Mouse (Mus musculus) c-Kit-positive CD71-positive TER-119-negative erythroid progenitor cells, embryonic 14.5 days (primary cell): ENCODE measurements around the gene Oit1.
A peak's percentile ranks its signal among the peaks of the same experiment; 100 is the strongest.

Source experiments
- DNase-seq: peaks from one replicate; pipeline ENCODE4 v3.0.0-alpha.2; 2013; ENCODE audit warnings: low read depth

Oit1 gene

DNA sequence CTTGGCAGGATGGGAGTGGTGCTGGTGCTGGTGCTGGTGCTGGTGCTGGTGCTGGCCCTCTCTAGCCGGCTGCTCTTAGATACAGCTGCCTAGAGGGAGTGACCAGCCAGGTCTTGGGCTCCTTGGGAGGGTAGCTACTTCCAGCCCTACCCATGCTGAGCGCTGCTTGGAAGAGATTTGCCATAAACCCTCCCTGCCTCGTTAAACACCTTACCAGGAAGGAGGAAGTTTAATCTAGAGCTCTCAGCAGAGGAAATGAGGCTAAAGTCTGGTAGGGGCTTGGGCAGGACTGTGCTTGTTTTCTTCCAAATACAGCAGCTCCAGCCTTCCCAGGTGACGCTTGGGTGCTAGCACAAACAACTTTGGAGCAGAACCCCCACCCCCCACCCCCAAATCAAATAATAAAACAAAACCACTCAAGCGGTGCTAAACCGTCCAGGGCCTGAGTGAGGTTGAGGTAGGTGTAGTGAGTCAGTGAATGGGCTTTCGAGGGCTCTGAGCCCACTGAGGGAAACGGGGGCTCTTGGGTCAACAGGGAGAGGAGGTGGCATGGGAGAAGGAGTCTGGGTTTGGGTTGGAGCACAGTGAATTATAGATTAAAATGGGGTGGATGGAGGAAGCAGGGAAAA lies at the start of gene Oit1:
Gene Oit1, minus strand, starts transcription at position 70 of the 629 bp plus-strand sequence.
- DNase-seq: no peak

DNA sequence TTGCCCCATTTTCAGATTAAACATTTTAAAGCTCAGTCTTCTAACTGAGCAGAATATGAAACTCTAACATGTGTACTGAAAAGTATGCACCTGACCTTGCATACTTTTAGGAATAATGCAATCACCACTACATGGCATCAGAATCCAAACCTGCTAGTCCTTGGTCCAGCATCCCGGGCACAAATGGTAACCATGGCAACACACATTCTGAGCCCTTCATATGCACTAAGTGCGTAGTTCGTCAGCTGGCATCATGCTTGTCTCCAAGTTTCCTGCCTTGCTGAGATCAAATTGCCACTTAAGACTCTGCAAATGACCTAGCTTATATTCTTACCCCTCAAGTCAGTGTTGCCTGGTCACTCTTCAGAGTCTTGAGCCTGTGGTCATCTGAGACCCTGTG lies 44.3 kb upstream of the Oit1 start:
- DNase-seq: no peak

DNA sequence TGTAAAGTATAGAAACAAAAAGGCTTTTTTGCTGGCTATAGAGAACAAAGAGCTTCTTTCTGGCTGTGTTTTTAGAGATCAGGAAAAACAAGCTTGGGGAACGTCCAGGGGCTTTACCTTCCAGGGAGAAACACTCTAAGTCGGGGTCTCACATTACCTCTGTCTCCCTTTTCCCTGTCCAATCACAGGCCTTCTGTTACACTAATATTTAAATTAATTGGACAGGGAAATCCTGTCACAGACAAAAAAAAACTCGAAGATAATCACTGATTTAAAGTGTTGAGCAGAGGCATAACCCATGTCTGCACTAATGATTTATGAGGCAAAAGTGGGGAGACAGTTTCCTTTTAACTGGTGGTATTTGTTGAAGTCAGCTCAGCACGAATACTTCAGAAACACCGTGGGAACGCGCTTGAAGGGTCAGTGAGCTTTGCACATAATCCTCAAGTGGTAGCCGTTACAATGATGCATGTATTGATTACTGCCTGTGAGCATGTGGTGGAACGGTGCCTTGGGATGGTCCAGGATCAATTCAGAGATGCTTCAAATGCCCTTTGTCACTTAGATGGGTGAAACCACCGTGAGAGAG lies 42.7 kb upstream of the Oit1 start:
- DNase-seq: no peak

DNA sequence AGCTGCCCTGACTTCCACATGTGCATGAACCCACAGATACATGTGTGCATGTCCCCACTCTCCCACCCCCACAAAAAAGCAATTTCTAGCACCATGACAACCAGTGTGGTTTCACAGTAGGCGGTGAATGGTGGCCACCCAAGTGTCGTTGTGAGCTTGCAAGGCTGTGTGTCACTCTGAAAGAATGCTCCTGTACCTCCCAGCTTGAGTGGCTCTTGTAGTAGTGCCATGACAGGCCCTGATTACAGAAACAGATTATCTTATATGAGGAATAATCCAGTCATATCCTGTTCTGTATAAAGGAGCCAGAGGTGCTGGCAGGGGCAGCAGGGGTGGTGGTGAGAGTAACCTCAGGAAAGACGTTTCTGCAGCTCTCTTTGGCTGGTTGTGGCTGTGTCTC lies 40.1 kb upstream of the Oit1 start:
- DNase-seq: no peak

DNA sequence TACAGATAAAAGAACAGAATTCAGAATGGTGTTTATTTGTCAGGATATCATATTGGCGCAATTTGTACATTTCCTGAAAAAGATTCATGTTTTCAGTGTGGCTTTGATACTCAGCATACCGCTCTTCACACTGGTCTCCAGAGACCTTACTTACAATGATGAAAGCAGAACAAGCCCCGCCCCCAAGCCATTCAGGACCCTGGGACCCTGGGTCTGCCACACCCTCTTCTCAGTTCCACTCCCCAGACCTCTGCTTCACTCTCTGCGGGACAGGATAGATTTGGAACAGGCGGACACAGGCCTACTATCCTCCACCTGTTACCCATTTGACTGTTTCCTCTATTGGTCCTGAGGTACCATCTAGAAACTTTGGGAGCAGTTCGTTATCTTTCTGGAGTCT lies 27.4 kb upstream of the Oit1 start:
- DNase-seq: no peak

DNA sequence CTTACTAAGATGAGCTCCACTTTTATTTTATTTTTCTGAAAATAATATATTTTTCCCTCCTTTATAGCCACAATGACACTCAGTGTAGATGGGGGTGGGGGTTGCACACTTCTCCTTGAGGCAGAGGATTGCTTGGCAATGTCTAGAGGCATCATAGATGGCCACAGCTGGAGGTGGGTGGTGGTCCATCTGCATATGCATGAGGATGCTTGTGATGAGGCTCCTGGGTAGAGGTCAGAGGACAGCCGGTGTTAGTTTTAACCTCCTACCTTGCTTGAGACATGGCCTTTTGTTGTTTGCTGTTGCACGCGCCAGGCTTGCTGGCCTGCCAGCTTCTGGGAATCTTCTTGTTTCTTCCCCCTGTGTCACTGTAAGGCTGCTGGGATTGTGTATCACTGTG lies 24.8 kb upstream of the Oit1 start:
- DNase-seq: no peak

DNA sequence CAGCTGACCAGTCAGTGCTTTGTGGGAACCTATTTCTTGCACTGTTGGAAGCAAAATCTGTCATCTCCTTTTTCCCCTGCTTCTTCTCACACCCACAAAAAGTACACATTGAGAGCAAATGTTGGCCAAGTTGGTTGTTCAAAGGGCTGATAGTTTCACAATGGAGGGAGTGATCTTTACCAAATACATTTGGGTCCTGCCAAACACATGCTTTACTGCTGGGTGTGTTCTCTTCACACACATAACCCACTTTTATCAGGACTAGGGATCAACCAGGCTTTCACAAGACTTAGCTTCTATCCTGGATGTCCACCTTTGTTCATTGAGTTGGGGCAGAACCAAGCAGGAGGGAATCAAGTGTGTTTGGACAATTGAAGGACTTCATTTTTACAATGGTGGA lies 20.0 kb upstream of the Oit1 start:
- DNase-seq: no peak

DNA sequence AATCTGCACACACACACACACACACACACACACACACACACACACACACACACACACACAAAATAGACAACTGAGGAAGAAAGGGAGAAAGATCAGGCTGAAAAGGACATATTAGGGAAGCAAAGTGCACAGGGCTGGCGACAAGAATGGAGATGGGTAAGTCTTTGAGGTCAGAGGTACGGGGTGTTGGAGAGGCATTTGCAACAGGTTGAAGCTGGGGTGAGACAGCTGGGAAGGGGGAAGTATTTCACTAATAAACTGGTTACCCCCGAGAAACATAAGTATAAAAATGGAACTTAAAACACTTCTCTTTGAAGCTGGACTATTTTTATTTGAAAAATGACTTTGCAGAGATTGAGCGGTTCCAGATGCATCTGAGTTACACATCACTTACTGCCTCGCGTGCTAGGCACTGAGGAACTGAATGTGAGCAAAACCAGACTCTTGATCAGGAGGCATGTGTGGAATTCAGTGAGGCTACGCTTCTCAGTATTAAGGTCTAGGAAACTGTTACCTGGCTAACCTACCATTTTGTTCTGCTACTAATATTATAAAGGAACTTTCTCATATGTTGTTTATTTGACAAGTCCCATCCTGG lies 17.2 kb upstream of the Oit1 start:
- no peak for DNase-seq

DNA sequence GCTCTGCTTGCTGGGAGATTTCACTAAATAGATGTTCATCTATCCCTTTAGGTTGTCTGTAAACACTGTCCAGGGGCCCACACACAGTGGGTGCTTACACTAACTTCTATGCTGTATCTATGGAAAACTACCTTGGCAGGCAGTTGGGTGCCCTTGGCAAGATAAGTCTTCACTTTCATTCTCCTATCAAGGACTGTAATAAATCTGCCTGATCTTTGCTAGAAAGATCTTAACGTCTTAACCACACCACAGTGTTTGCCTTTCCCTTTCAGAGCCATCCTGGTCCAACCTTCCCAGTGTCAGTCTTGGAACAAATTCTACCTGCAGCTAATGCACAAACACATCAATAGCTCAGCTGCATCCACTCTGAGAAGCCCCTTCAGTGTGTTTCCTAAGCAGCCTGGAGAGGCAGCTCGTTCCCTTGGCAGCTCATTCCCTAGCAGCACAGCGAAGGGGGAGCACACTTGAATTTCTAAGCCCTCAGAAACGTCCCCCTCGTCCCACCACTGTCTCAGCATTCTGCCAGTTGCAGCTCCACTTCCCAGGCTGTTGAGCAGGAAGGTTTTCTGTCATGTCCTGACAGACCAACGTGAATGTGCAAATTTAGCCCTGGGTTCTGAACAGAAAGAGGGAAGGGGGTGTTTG lies 13.7 kb upstream of the Oit1 start:
- no peak for DNase-seq

DNA sequence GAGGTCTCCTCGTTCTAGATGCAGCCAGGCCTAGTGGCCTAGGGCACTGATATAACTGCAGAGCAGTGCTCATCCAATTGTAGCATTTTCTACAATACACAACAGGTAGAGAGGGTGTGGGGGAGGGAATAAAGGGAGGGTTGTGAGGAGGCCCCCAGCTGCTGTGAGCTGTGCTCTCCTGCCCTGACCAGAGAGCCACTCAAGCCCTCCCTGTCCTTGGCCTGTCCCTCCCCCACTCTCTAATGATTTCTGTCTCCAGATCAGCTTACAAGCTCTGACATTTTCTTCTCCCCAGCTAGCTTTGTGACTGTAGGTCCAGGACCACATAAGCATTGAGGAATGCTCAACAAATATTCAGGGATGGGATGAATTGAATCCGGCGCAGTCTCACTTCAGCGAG lies 9.2 kb downstream of the Oit1 start:
- DNase-seq: no peak

DNA sequence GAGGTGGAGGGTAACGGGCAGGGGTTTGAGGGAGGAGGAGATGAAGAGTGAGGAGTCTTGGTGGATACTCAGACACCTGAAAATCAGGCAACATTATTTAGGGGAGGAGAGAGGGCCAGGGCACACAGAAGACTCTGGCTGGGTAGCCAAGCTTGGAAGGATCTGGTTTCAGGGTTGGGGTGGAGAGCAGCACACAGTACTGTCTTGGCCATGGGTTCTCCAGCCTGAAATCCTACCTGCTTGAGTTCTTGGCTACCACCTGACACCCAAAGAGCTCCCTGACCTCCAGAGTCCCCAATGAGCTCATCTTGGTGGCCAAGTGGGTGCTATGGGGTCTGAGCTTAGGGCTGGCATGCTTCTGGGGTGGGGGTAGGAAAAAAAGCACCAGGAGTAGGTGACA lies 9.7 kb downstream of the Oit1 start:
- DNase-seq: no peak

DNA sequence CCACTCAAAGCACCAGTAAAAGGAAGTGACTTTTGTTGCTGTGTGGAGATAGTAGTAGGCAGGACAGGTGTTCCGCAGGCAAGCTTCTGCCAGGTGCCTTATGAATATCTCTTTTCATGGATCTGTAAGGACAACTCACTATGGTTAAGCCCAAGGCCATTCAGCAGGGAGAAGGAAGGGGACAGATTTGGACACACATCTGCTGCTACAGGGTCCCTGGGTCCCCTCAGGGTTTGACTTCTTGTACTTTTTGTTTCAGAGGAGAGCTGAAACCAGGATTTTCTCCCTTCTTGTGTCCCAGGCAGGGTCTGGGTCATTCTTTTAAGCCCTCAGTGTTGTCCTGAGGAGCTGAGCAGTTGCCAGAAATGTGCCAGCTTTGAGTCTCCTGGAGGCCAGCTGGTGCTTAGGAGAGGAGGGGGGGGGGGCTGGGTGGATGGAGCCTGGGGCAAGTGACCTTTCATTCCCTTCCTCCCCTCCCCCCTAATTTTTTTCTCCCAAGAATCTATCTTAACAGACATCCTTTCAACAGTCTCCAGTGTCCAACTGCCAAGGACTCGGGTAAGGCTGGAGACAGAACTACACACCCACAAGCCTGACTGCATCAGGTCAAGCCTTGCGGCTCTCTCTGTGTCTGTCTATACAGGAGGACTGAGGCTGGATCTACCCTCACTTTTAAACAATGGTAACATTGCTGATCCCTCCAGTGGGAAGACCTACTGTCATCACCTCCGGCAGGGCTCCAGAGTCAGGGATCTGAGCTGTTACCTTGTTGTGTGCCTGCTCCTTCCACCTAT lies 10.6 kb downstream of the Oit1 start:
- DNase-seq: no peak

DNA sequence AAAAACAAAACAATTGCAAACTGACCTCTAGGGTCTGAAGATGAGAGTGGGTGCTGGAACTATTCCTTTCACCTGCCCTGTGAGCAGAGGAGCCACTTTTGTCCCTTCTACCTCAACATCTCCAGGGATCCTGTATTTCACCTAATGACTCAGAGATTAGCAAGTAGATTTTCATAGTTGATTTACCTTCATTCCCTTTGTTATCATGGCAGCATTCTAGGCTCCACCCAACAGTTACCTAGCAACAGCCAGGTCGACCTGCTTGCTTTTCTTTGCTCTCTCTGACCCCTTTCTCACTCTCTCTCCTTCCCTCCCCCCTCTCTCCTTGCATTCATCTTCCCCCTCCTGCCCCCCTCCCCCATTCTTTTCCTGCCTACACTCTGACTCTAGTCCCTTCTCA lies 11.4 kb downstream of the Oit1 start:
- no peak for DNase-seq

DNA sequence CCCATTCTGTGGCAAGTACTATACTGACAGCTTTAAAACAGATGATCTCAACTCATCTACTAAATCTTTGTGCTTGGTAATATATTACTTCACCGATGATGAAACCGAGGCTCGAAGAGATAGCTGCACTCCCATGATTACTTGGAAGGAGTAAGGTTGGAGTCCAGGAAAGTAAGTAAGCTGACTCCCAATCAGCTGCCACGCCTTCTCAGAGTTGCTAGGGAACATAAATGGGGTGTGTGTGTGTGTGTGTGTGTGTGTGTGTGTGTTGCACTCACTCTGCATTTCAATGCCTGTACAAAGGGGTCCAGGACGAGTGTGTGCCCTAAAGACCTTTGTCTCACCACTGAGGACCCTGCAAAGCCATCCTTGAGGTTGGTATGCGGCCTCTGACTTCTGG lies 12.7 kb downstream of the Oit1 start:
- DNase-seq: no peak

DNA sequence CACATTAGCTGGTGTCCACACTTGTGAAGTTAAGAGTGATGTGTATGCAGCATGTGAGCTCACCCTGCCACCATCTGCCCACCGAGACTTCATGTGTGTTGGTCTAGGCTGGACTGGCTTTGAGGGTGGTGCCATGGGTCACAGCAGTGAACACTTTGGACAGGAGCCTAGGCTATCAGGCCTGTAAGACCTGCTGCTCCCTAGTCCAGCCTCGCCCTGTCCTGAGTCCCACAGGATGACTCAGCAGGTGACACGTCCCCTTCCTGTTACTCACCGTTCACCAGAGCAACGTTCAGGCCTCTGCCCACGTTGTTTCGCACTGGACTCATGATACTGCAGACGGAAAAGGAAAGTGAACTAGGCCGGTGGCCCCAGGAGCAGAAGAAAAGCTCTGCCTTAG lies 21.7 kb downstream of the Oit1 start:
- DNase-seq: no peak

DNA sequence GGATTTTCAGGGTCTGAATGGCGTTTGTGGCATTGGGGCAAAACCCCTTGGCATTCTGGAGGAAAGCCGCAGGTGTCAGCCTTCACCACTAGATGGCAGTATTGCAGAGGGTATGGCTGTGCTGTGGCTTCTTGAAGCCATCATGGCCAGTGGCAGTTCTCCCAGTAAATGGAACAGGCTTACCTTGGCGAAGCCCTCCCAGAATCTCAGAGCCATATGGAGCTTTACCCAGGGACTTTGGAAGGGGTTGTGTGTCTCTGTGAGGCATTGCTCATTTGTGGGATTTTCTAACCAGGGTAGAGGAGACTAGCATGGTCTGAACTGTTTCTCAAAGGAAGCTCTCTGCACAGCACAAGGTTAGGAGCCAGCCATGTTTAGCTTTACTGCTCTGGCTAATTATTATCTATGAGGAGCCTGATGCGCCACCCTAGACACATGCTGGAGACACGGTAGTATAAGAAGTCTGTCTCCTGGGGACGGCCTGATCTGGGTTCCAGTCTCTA lies 22.5 kb downstream of the Oit1 start:
- DNase-seq: peak; percentile 37

DNA sequence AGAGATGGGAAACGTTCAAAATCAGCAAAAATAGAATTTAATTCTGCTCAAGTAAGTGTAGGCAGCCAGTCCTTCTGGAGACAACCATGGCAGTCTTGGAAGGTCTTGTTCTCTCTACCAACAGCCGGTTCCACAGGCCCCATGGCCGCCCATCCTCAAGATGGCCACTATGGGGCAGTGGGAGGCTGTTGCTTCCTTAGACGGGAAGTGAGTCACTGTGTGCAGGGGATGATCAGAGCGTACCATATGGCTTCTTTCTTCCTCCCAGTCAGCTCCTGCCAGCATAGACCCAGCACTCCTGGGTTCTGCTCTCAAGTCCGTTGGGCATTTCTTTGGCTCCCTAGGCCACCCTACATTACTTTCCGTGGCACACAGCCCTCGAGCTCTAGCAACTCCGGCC lies 29.6 kb downstream of the Oit1 start:
- no peak for DNase-seq

DNA sequence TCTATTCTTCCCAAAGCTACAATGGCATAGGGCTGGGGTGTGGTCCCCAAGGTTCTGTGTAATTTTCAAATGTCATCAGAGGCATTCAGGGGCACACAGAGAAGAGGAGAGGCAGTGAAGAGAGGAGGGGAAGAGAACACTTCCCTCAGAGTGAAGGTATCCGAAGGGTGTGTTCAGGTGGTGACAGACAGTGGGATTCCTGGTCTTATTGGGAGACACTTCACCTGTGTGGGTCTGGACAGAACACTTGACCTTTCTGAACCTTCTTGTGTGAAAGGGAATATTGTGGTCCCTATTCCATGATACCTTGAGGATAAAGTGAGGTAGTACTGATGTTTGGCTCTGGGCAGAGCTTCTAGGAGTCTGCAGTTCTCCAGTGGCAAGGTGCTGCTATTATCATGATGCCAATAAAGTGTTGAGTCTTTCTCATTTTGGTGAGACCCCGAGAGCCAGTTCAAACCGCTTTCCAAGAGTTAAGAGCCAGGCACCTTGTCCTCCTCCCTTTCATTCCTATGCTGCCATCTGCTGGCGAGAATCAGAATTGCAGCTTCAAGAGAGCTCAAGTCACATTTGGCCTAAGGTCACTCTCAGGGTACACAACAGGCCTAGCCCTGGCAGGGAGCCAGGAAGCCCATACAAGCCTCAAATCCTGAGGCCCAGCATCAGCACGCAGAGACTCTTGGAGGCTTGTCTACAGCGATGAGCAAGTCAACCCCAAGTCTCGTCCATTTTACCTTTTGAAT lies 32.1 kb downstream of the Oit1 start:
- peak; percentile 66 for DNase-seq

DNA sequence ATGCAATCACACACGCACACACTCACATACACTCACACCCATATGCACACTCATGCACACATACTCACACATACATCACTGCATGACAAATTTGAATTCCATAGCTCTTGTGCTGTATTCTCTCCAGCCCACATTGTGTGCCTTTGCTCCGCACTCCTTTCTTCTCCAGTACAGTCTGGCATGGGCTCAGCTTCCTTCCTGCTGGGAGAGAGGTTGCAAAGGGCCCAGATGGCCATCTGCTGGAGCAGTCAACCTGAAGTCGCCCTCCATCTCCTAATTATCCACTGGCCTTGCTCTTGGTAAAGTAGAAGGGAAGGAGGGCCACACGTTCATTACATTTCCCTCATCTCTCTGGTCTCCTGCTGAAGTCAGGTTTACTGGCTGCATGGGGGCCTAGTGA lies 33.0 kb downstream of the Oit1 start:
- no peak for DNase-seq

DNA sequence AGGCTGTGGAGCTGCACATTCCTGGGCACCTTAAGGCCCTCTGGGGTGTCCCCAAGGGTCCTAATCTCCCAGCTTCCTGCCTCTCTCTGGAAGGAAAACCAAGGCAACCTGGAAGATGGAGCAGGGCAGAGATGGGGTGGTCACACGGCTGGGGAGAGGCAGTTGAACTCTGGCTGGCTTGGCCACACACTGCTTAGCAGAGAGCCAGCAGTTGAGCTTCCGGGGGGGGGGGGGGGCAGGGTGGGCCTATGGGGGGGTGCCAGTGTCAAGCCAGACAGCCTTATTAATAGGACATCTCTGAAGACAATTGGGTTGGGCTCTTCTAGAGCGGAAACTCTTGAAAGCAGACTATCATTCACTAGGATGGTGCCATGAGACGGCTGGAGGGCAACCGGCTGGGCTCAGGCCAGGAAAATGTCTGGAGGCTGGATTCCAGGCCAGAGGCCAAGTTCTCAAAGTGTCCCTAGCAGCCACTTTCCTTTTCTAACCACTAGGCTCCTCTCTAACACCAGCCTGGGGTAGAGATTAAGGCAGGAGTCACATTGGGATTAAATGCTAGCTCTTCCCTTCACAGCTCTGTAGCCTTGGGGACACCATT lies 35.9 kb downstream of the Oit1 start:
- DNase-seq: no peak

DNA sequence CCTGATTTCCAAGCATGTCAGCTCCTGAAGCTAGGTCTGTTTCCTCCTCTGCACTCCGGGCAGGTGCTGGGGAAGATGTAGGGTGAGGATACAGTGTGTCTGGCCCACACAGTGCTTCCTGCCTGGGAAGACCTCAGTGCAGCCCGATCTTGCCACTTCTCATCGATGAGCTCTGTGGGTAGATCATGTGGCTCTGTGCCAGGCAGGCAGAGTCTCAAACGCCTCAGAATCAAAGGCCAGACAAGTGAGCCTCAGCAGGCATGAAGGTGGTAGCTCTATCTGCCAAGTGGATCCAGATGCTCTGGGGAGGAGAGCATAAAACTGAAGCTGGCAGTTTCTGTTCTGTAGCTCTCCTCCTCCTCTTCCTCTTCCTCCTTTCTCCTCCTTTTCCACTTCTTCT lies 38.3 kb downstream of the Oit1 start:
- DNase-seq: no peak
